Mouse (Mus musculus): ENCODE results near the gene Nedd9. TPM values are rescaled to one million over a fixed set of nuclear protein-coding genes. Genes with fewer than 3 reads are reported as not detected.
A peak's percentile ranks its signal among the peaks of the same experiment; 100 is the strongest.
"Not testable (repeated sequence)": the region's sequence is repeated elsewhere in the genome, so short reads cannot be mapped to it uniquely, and the experiment has no call there.

Gene Nedd9
- polyA plus RNA-seq, 1 experiment = 3.0 TPM

GRCm38 (mm10) chr13:41283256-41283655 lies 203.9 kb downstream of the Nedd9 start:
- no peaks in the 10 kb centered on the region for H3K36me3 ChIP-seq (ENCODE audit: control insufficient read depth, insufficient read depth, low read length, poor library complexity, severe bottlenecking)
- no peak for TF ChIP-seq EP300 (IDR thresholded peaks at IDR 0.05; ENCODE audit: insufficient read depth, low read depth, low read length)
- TF ChIP-seq POLR2A (IDR thresholded peaks at IDR 0.05; ENCODE audit: insufficient read depth, low read length) = no peak
- TF ChIP-seq CTCF (IDR thresholded peaks at IDR 0.05; ENCODE audit: low read depth, low read length) = peak; percentile 26

DNA sequence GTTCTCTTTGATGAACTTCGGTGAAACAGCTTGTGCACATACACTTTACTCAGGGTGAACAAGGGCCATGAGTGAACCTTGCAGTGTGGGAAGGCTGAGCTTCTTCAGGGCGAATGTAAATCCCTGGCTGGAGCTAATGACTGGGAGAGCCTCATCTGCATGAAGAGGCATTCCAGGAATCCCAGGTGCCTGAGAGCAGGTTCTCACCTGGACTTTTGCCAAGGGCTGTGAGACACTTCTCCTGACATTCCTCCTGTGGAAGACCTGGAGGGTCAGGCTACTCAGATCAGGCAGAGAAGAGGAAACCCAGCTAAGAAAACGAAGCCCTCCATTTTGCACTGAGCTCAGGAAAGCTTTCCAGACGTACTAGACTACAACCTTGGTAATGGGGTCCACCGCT lies 206.5 kb downstream of the Nedd9 start:
- Histone ChIP-seq H3K4me1 (ENCODE audit: control insufficient read depth, insufficient read depth, low read length) (no peaks in the 10 kb centered on the region), H3K9ac (ENCODE audit: low read depth, poor library complexity, severe bottlenecking) (no peak overlapping the region), H3K27ac (ENCODE audit: insufficient read depth, low read length) (no peak overlapping the region), H3K4me3 (ENCODE audit: low read depth, low read length) (no peak overlapping the region), H3K9me3 (replicated peaks; ENCODE audit: control insufficient read depth, insufficient read depth, low read length, poor library complexity, severe bottlenecking) (no peaks in the 10 kb centered on the region), H3K27me3 (ENCODE audit: control insufficient read depth, insufficient read depth, low read length, poor library complexity, severe bottlenecking) (no peaks in the 10 kb centered on the region), H3K36me3 (ENCODE audit: control insufficient read depth, insufficient read depth, low read length, poor library complexity, severe bottlenecking) (no peaks in the 10 kb centered on the region)
- no peak for TF ChIP-seq CTCF (IDR thresholded peaks at IDR 0.05; ENCODE audit: low read depth, low read length)
- TF ChIP-seq POLR2A (IDR thresholded peaks at IDR 0.05; ENCODE audit: insufficient read depth, low read length) = no peak
- no peak for TF ChIP-seq EP300 (IDR thresholded peaks at IDR 0.05; ENCODE audit: insufficient read depth, low read depth, low read length)

More at GRCm38 (mm10) chr13:41283256-41283655, 203.9 kb downstream of the Nedd9 start:
- Histone ChIP-seq H3K27ac (ENCODE audit: insufficient read depth, low read length) (no peak overlapping the region), H3K9me3 (replicated peaks; ENCODE audit: control insufficient read depth, insufficient read depth, low read length, poor library complexity, severe bottlenecking) (no peaks in the 10 kb centered on the region), H3K4me1 (ENCODE audit: control insufficient read depth, insufficient read depth, low read length) (no peaks in the 10 kb centered on the region), H3K4me3 (ENCODE audit: low read depth, low read length) (no peak overlapping the region), H3K9ac (ENCODE audit: low read depth, poor library complexity, severe bottlenecking) (no peak overlapping the region), H3K27me3 (ENCODE audit: control insufficient read depth, insufficient read depth, low read length, poor library complexity, severe bottlenecking) (no peaks in the 10 kb centered on the region)

DNA sequence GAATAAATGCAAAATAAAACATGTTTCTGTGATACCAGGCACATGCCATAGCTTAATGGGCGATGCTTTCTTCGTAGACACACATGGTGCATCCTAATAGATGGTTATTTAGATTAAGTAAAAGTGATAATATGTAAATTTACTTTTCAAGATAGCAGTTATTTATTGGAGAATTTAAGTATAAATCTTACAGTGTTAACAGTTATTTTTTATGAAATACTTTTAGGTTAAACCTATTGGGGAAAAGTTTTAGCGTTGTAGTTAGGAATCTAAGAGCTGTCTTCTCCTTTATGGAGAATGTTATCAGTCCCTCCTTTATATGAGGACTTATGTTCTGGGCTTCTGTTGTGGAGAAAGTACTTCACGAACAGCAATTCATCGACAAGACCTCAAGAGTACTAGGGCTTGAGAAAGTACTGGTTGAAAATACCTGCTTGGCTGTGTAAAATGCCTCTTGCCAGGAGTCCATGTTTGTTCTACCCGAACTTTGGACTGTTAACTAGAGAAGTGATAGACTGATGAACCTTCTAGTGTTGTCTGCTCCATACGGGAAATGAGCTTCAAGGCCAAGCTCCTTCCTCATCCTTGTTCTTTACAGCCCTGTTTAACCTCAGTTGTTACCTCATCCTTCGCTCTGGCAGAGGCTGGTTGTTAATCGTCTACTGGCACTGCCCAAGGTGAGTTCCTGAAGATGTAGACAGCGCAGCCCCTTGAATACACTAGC lies 213.1 kb downstream of the Nedd9 start, which contains the start of gene Gm17364:
Gene Gm17364, minus strand, starts transcription at position 51 of the 724 bp plus-strand sequence.
- Histone ChIP-seq H3K9ac (ENCODE audit: low read depth, poor library complexity, severe bottlenecking) (no peak within 1 kb of the TSS), H3K4me1 (ENCODE audit: control insufficient read depth, insufficient read depth, low read length) (no peaks in the 10 kb centered on the region), H3K36me3 (ENCODE audit: control insufficient read depth, insufficient read depth, low read length, poor library complexity, severe bottlenecking) (peaks cover 8% of the 10 kb centered on the region; the same call in 1 of the 2 replicates), H3K9me3 (replicated peaks; ENCODE audit: control insufficient read depth, insufficient read depth, low read length, poor library complexity, severe bottlenecking) (no peaks in the 10 kb centered on the region), H3K27me3 (ENCODE audit: control insufficient read depth, insufficient read depth, low read length, poor library complexity, severe bottlenecking) (no peaks in the 10 kb centered on the region), H3K4me3 (ENCODE audit: low read depth, low read length) (no peak within 1 kb of the TSS), H3K27ac (ENCODE audit: insufficient read depth, low read length) (no peak within 1 kb of the TSS)
- TF ChIP-seq POLR2A (IDR thresholded peaks at IDR 0.05; ENCODE audit: insufficient read depth, low read length) (no peak), CTCF (IDR thresholded peaks at IDR 0.05; ENCODE audit: low read depth, low read length) (no peak), EP300 (IDR thresholded peaks at IDR 0.05; ENCODE audit: insufficient read depth, low read depth, low read length) (no peak)

- TF ChIP-seq POLR2A (IDR thresholded peaks at IDR 0.05; ENCODE audit: insufficient read depth, low read length) (no peak), EP300 (IDR thresholded peaks at IDR 0.05; ENCODE audit: insufficient read depth, low read depth, low read length) (no peak), CTCF (IDR thresholded peaks at IDR 0.05; ENCODE audit: low read depth, low read length) (no peak)
- Histone ChIP-seq H3K36me3 (ENCODE audit: control insufficient read depth, insufficient read depth, low read length, poor library complexity, severe bottlenecking) (peaks cover 3% of the 10 kb centered on the region; the same call in 1 of the 2 replicates), H3K9me3 (replicated peaks; ENCODE audit: control insufficient read depth, insufficient read depth, low read length, poor library complexity, severe bottlenecking) (no peaks in the 10 kb centered on the region), H3K4me1 (ENCODE audit: control insufficient read depth, insufficient read depth, low read length) (no peaks in the 10 kb centered on the region), H3K27ac (ENCODE audit: insufficient read depth, low read length) (no peak overlapping the region), H3K9ac (ENCODE audit: low read depth, poor library complexity, severe bottlenecking) (no peak overlapping the region), H3K4me3 (ENCODE audit: low read depth, low read length) (no peak overlapping the region), H3K27me3 (ENCODE audit: control insufficient read depth, insufficient read depth, low read length, poor library complexity, severe bottlenecking) (no peaks in the 10 kb centered on the region)
Measured at GRCm38 (mm10) chr13:41267827-41268408, 219.2 kb downstream of the Nedd9 start.

GRCm38 (mm10) chr13:41263304-41264006 lies 223.7 kb downstream of the Nedd9 start:
- TF ChIP-seq POLR2A (IDR thresholded peaks at IDR 0.05; ENCODE audit: insufficient read depth, low read length) (no peak), EP300 (IDR thresholded peaks at IDR 0.05; ENCODE audit: insufficient read depth, low read depth, low read length) (no peak), CTCF (IDR thresholded peaks at IDR 0.05; ENCODE audit: low read depth, low read length) (no peak)
- no peak overlapping the region for H3K9ac ChIP-seq (ENCODE audit: low read depth, poor library complexity, severe bottlenecking)
- no peaks in the 10 kb centered on the region for H3K4me1 ChIP-seq (ENCODE audit: control insufficient read depth, insufficient read depth, low read length)
- H3K9me3 ChIP-seq (replicated peaks; ENCODE audit: control insufficient read depth, insufficient read depth, low read length, poor library complexity, severe bottlenecking) = no peaks in the 10 kb centered on the region
- H3K27me3 ChIP-seq (ENCODE audit: control insufficient read depth, insufficient read depth, low read length, poor library complexity, severe bottlenecking) = no peaks in the 10 kb centered on the region
- H3K27ac ChIP-seq (ENCODE audit: insufficient read depth, low read length) = no peak overlapping the region
- H3K36me3 ChIP-seq (ENCODE audit: control insufficient read depth, insufficient read depth, low read length, poor library complexity, severe bottlenecking) = no peaks in the 10 kb centered on the region
- no peak overlapping the region for H3K4me3 ChIP-seq (ENCODE audit: low read depth, low read length)

DNA sequence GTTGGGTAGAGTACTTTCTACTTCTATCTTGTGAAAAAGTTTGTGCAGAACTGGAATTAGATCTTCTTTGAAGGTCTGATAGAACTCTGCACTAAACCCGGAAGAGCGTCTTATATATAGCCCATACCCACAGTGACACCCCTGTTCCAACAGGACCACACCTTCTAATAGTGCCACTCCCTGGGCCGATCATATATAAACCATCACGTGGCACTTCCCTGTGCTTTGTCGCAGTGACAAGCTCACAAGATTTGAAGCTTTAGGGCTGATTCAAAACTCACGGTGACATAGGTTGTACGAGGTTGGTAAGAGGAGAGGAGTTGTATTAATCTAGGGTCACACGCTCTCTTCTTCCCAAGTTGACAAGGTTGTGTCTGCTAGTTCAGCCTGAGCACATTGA lies 225.5 kb downstream of the Nedd9 start:
- not testable (repeated sequence) for H3K9me3 ChIP-seq (replicated peaks; ENCODE audit: control insufficient read depth, insufficient read depth, low read length, poor library complexity, severe bottlenecking); H3K36me3 ChIP-seq (ENCODE audit: control insufficient read depth, insufficient read depth, low read length, poor library complexity, severe bottlenecking); H3K4me1 ChIP-seq (ENCODE audit: control insufficient read depth, insufficient read depth, low read length); H3K9ac ChIP-seq (ENCODE audit: low read depth, poor library complexity, severe bottlenecking); H3K27me3 ChIP-seq (ENCODE audit: control insufficient read depth, insufficient read depth, low read length, poor library complexity, severe bottlenecking); H3K27ac ChIP-seq (ENCODE audit: insufficient read depth, low read length); H3K4me3 ChIP-seq (ENCODE audit: low read depth, low read length)

Other genes starting within 250 kb of the Nedd9 start
- gene Smim13, start 237.5 kb downstream of the Nedd9 start, polyA plus RNA-seq (2011; ENCODE audit: insufficient read depth, insufficient read length, low read depth, missing spikeins) = 6.3 and 8.4 TPM in 2 replicates
- not detected in 2 replicates for gene Gm17364, start 213.4 kb downstream of the Nedd9 start, polyA plus RNA-seq (2011; ENCODE audit: insufficient read depth, insufficient read length, low read depth, missing spikeins)
- 9.0 and 9.7 TPM in 2 replicates for gene Tmem170b, start 118.5 kb upstream of the Nedd9 start, polyA plus RNA-seq (2011; ENCODE audit: insufficient read depth, insufficient read length, low read depth, missing spikeins)

Data from ES-Bruce4 (cell line).